Mouse (Mus musculus) layer of hippocampus, adult 9-10 months (tissue): ENCODE data around the gene Nfib.
"Not testable (repeated sequence)": the region's sequence is repeated elsewhere in the genome, so short reads cannot be mapped to it uniquely, and the experiment has no call there.

Source experiments
- DNase-seq: peaks from one replicate; pipeline ENCODE4 v3.0.0; 2022; ENCODE audit warnings: low spot score

The Nfib gene

DNA sequence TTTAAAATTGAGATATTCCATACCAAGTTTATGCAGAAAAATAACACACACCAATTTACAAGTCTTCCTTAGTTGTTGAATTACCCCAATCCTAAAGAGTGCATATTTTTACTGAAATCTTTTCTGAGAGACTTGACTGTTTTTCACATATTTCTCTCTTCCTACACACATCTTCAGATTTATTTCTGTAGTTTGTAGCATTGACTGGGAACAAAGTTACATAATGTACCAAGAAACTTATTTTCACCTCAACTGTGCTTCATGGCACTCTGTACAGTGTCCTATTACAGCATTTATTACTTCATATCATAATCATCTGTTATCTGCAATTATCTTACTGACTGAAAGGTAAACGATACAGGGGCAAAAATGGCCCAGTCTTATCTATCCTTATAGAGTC is 406.9 kb downstream of the Nfib start:
- no peak for DNase-seq

DNA sequence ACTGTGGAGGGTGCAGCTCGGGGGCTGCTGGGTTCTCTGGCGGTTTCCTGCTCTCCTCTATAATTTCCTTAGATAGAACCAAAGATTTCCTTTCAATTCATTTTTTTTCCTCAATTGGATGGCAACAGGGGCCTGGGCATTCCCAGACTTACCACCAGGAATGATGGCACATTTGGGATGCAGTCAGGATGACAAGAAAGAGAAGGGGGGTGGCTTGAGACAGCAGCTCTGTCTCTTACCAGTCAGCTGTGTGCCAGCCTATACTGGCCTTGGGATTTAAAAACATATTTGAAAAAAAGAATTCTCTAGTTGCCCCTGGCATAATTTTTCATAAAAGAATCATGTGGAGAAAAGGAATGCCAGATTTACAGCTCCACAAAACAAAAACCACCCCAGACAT is 408.0 kb downstream of the Nfib start:
- DNase-seq: no peak

DNA sequence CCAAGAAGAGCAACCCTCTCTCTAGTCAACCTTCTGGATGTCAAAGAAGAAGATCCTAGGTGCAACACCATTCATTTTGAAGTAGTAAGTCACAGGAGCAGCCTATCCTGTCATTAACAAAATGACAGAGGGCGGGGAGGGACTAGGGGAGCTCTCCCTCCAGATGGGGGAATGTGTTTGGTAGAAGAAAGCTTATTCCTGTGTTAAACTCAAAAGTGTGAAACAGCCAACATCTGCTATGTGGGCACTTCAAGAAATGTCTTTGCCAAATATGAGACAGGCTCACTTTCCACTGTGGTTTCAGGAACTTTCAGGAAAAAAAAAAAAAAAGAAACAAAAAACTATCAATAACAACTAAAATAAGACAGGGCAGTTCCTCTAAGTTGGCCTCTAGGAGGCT is 411.5 kb downstream of the Nfib start:
- no peak for DNase-seq

DNA sequence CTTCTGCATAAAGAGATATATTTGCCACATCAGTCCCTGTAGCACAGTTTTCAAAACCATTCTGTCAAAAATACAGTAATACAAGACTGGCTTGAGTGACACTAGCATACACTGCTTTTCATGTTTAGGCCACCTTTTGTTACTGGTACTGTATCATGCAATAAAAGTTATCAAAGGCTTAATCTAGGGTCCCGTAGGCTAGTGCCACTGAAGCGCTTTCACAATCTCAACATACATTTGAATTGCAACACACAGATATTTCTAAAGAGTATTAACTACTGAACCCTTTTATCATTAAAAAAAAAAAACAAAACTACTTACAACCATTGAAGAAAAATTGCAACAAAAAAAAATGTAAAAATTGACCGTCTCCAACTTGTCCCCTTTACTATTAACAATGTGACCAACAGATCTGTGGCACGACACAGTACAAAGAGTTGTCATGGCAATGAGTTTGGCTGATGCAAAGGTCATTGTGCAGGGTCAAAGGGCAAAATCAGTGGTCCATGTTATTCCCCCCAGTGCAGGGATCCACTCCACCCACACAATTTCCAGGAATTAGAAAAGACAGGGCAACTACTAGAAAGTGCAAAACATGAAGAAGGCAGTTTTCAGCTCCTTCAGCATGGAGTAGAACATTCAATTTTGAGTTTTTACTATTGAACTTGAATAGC is 414.2 kb downstream of the Nfib start:
- no peak for DNase-seq

DNA sequence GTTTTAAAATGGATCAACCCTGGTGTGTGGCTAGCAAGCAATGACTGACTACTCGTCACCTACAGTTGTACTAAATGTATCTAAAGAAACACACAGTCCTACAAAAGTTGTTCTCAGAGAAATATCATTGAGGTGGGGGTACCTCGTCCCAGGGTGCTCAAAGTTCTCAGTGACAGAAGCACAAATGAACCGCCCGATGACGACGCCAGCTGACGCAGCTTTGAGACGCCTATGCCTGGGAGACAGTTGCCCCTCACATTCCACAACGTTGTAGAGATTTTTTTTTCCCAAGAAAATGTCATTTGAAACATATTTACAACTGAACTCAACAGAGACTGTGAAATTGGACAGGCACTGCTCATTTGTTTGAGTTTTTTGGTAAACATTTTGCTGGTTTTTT is 414.9 kb downstream of the Nfib start:
- DNase-seq: no peak

DNA sequence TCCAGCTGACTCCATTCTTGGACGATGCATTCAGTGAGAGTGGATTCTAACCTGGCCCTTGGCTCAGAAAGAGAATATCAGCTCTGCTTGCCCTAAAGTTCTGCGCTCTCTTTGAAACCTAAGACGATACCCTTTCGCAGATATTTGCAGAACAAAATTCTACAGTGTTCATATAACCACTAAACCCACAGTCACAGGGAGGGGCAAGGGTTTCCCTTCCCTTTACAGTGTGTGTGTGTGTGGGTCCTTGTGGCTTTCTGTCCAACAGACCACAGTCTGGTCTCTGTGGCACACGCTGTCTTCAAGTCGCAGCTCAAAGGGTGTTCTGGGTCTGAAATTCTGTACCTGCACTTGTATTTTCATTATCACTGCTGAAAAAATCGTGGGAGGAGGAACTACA is 416.0 kb downstream of the Nfib start:
- DNase-seq: no peak

DNA sequence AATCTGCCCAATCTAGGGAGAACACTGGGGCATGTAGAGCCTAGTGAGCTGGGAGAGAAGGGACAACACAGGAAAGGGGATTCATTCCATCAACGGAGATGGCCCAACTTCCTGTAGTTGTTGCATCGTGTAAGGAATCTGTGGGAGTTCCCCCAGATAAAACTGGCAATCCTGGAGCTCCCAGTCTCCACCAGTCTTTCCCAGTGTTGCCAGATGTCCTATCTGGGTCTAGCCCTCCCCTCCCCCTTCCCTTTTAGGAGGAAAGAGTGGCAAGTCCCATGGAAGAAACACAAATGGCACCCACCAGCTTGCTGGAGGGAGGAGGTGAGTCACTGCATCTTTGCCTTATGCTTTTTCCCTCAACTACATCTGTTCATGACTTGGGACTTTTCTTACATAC is 417.4 kb downstream of the Nfib start:
- no peak for DNase-seq

DNA sequence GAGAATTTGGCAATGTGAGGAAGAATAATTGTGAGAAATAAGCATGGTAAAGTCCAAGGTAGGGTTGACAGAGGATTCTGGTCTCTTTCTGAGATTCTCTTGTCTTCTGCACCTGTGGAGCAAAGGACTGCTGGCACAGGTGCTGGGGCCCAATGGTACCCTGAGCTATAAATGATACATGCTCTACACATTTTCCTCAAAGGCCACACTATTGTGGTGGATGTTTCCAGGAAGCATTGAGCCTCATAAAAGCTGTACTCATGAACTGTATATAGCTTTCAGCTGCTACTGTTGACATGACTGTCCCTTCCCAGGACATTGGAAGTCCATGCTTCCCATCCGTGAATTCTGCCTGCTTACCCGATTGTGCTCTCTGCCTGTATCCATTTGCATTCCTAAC is 418.1 kb downstream of the Nfib start:
- no peak for DNase-seq

DNA sequence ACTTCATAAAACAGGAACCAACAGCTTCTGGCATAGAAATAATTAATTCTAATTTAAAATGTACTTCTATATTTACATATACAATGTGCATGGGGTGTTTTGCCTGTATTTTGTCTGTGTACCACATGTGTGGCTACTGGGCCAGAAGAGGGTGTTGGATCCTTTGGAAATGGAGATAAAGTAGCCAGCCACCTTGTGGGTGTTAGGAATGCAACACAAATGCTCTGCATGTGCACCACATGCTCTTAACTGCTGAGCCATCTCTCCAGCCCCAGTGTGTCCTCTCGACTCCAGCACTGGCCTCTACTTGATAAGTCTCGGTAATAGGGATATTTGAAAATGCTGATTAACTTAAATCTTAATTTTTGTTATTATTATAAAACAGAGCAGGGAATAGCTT is 418.6 kb downstream of the Nfib start:
- no peak for DNase-seq

DNA sequence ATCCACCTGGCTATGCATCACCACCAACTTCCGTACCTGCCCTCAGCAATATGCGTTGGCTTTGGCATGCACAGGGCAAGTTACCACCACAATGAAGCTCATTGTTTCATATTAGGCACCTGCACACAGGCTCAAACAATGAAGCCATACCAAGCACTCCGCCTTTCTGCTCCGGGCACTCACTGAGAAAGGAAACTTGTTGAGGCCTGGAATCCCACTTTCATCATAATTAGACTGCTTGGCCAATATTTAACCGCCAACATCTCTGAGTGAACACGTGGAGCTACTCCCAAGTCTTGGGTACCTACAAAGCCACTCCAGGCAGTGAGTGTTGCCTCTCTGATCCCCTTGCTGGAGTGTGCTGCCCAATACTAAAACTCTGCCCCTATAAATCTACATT is 422.0 kb downstream of the Nfib start:
- DNase-seq: no peak

DNA sequence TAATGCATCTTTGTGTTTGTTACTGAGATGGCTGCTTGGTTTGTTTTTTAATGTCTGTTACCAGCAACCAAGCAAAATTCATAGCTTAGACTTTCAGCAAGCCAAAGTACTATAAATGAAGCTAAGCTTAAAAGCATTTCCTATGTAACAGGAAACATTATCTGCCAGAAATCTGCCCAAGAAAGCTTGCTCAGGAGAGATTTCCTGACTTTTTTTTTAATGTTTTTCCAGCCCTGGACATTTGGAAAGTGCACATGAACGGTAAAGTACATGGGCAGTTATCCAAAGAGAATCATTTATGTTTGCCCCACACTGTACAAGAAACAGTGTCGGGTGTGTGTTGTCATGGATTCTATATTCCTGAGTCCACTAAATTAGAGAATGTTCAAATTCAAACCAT is 429.6 kb downstream of the Nfib start:
- no peak for DNase-seq

DNA sequence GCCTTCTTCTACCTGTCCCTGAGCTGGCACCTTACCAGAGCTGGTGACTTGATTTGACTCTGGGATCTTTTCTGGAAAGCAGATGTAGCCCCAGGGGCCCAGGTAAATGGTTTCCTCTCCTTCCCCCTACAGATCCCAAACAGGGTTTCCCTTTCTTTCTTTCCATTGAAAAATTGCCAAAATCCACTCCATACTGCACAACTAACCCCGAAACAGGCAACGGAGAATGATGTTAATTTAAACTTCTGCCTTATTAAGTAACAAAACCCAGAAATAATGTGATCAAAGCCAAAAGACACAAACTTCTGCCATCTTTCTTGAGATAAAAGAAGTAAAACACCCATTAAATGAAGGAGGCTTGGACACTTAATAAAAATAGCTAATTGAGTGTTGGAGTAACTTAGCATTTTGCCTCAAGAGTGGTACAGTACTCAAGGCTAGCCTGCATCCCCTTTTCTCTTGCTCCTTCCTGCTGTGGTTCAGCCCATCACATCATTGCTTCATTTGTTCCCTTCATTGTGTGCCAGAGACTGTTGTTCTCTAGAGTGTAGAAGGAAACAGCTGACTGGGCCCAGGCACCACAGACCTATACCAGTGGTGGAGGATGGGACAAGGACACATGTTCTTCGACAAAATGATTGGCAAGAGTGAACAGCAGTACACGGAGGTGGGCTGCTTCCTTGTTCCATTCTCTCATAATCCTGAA is 432.3 kb downstream of the Nfib start:
- no peak for DNase-seq

DNA sequence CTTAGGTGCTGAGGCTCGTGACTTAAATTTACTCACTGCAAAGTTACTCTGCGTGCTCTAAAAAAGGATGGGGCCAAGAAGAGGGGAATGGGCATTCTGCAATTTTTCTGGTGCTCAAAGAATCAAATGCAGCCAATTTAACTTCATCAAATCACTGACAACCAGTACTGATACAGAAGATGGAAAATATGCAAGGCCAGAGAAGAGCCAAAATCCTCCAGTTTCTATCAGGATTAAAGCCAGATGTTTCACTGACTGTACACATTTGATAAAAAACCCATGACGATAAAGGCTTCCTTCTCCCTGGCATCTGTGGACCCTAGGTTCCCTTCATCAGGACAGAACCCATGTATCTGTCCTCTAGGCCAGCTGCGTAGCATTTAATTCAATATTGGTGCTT is 433.5 kb downstream of the Nfib start:
- no peak for DNase-seq

DNA sequence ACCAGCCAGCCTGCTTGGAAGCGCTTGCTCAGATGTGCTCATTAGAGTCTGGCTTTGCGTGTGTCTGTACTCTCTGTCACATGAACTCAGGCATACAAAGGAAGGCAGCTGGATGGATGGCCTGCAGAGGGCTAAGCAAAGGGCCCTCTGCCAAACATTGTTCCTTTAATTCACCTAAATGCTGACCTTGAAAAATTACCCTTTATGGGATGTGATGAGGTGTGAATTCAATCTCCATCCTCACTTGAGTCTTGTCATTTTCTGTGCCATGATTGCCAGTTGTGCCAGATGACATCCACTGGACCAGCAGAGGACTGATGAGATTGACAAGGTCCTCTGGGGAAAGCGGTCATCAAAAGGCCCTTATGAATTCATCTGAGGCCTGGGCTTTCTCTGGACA is 434.0 kb downstream of the Nfib start:
- DNase-seq: no peak

DNA sequence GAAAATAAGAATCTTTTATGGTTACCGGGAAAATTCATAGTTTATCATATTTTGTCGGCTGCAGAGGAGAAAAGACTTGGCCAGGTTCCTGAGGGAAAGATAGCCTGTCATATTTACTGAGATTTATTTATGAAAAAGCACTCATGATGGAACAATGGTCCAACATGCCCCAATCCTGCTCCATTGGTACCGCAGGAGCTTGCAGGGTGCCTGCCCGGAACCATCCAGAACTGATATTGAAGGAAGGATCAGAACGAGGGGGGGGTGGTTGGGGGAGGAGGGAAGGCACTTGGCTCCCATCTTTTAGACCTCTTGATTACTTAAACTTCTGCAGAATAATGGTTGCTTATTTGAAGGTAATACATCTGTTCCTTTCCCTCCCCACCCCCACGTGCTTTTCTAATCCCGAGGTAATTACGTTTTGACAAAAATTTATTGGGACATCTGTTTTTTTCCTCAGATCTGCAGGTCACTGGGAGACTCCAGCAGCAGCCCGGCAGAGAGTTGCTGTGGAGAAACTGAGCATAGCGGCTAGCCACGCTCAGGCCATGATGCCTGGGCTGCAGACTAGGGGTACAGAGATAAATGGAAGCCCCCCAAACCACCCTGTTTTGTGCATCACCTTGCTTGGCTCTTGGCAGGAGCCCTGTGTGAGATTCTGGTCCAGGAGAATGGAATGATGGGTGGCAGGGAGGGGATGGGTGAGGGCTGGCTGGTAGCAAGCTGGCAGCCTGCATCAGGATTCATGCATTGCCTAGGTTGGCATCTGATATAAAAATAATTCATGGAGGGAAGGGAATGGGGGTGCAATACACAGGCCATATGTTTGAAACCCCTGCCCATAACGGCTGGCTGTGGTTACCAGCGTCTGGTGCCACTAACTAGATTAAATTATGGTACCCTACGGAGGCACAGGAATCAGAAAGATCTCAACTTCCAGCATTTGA is 437.4 kb downstream of the Nfib start:
- no peak for DNase-seq

DNA sequence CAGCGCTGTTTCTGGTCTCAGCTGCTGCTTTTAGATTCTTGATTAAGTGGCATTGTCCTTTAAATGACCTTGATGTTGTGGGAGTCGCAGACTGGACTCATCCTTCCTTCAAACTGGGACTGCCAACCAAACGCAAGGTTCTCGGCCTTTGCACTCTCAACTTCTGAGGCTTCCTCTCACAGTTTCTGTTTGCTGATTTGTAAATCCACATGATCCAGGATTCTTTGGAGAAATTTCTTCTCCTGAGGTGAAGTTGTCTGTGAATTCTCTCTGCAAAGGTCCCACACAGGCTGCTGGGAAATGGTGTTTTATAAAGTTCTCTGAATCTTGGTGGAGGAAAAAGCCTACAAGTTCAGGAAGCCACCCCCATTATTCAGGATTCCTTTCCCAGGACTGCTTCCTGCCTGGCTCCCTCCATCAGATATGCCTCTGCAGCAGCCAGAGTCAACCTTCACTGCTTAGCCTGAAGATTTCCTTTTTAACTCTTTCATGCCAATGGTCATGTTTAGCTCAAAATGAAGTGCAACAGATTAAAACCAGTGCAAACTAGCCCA is 439.4 kb downstream of the Nfib start:
- DNase-seq: no peak

DNA sequence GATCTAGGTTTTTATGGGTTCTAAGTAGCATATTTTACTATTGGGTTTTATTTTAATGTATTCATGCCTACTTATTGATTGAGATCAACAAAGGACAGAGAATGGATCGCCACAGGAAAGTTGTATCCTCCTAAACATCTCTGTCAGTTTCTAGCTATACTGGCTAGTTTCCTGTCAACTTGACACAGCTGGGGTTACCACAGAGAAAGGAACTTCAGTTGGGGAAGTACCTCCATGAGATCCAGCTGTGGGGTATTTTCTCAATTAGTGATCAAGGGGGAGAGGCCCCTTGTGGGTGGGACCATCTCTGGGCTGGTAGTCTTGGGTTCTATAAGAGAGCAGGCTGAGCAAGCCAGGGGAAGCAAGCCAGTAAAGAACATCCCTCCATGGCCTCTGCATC is 447.0 kb downstream of the Nfib start:
- DNase-seq: not testable (repeated sequence)

DNA sequence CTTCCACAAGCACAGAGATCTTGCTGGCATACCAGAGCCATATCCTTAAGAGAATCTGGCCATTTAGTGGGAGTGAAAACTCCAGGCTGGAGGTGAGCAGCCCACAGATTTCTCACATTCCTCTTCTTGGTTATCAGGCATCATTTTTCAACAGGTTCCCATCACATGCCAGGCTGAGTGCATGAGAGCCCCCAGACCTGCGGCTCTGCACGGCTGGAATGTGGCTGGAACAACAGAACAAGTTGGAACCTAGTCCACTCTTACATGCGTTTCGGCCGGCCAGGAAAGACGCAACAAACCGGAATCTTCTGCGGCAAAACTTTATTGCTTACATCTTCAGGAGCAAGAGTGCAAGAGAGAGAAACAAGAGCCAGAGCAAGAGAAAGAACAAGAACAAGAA is 453.5 kb downstream of the Nfib start:
- no peak for DNase-seq

DNA sequence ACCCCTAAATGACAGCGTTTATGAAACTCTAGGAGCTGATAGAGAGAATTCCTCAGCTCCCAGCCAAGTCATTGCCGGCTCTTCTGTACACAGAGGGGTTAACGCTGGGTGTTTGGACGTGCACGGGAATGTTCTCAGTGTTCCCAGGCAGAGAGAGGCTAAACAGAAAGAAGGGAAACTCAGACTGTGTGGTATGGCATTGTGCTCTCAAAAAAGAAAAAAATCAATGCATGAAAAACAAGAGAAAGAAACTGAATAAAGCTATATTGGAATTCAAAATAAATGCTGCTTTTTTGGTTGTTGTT is 455.2 kb downstream of the Nfib start:
- no peak for DNase-seq

DNA sequence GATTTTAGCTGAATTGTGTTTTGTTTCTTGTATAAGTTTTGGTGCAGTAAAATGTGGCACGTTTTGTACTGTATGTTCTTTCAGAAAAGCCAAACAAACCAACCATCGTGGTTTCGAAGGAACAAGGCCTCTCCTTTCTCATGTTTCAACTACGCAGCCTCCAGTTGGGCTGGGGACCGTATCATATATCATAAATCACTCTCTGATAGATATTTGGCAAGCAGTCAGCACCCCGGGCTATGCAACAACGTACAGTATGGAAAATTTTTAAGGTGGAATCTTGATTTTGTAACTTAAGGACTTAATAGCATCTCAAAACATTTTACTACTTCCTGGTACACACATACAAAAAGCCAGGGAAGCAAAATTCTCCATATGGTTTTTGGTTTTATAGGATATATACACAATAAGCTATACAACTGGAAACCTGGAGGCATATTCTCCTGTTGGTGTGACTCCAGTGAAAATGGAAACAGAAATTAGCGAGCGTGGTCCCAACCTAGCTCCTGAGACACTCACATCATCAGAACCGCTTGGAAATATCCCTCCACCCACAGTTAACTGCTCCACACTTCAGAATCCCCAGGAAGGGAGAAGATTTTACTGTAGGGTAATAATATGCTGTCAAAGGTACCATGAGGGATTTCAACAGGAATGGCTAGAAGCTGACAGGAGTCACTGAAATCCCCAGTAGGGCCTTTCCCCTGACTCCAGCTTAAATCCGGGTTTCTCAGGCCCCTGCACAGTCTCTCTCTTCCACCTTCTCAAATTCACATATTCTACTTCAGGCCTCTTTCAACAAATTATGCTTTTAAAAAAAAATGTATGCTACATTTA is 455.8 kb downstream of the Nfib start:
- DNase-seq: no peak

DNA sequence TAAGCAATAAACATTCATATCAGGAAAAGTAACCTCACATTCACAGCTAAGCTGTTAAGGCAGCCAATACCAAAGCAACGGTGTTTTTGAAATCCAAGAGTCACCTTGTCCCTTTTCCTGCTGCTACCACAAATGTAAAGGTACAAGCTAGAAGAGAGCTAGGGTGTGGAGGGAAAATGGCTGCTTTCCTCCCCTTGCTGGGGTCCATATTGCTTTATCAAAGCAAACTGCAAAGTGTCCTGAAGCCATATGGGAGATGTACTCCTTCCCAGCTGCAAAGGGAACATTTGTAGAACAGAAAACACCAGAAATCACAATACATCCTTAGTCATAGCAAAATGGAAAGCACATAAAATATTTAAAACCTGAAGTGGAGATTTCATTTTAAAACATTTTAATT is 456.6 kb downstream of the Nfib start:
- no peak for DNase-seq

DNA sequence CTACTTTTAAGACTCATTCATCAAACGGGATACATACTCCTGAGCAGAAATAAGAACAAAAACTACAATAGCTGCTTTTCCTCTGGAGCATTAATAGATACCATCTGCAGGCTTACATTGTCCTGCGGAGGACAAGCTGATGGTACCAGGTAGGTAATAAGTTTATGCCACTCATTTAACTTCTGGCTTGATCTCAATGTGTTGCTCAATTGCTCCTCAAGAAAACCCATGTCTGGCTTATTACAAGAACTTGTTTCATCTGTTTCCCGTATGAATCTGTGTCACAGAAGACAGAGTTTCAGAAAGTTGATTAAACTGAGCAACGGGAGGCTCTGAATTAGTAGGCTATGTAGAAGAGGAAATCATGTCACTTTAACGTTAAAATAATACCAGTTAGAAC is 457.5 kb downstream of the Nfib start:
- DNase-seq: no peak
